Mouse (Mus musculus): ENCODE results near the gene Rsph14. TPM values are rescaled to one million over a fixed set of nuclear protein-coding genes. Genes with fewer than 3 reads are reported as not detected.

Rsph14 gene
- polyA plus RNA-seq, 1 experiment from 2014 or later: 0.33 TPM

- Histone ChIP-seq H3K27ac (ENCODE audit: low read depth, low read length) (no peak overlapping the region), H3K4me2 (ENCODE audit: low read depth, low read length) (no peak overlapping the region), H3K4me3 (ENCODE audit: low read depth, low read length) (no peak overlapping the region), H3K27me3 (ENCODE audit: control insufficient read depth, insufficient read depth, low read length) (no peaks in the 10 kb centered on the region; the same call in 1 of the 2 replicates), H3K9ac (replicated peaks; ENCODE audit: low read depth, low read length) (no peak overlapping the region), H3K9me3 (ENCODE audit: control insufficient read depth, low read length) (no peaks in the 10 kb centered on the region), H3K4me1 (ENCODE audit: control insufficient read depth, insufficient read depth, low read length) (peaks cover 24% of the 10 kb centered on the region), H3K36me3 (ENCODE audit: control insufficient read depth, insufficient read depth, low read length) (no peaks in the 10 kb centered on the region)
- 77% methylated on average over 8 of the region's 8 CpGs for WGBS
- ATAC-seq (ENCODE audit: low read depth): no peak
Measured at GRCm38 (mm10) chr10:75058336-75058735, 25.9 kb upstream of the Rsph14 start.

- 10% methylated on average over 4 of the region's 4 CpGs for WGBS
- H3K27me3 ChIP-seq (ENCODE audit: control insufficient read depth, insufficient read depth, low read length): no peaks in the 10 kb centered on the region; the same call in 1 of the 2 replicates
- H3K4me2 ChIP-seq (ENCODE audit: low read depth, low read length): no peak overlapping the region
- H3K4me1 ChIP-seq (ENCODE audit: control insufficient read depth, insufficient read depth, low read length): peaks cover 7% of the 10 kb centered on the region; the same call in 1 of the 2 replicates
- H3K9me3 ChIP-seq (ENCODE audit: control insufficient read depth, low read length): no peaks in the 10 kb centered on the region
- no peaks in the 10 kb centered on the region for H3K36me3 ChIP-seq (ENCODE audit: control insufficient read depth, insufficient read depth, low read length)
- H3K27ac ChIP-seq (ENCODE audit: low read depth, low read length): 0 out of 2 replicates have a peak overlapping the region, but pooled peaks have one; percentile 62
- ATAC-seq (ENCODE audit: low read depth): no peak
- no peak overlapping the region for H3K9ac ChIP-seq (replicated peaks; ENCODE audit: low read depth, low read length)
- no peak overlapping the region for H3K4me3 ChIP-seq (ENCODE audit: low read depth, low read length)
Measured at GRCm38 (mm10) chr10:75056255-75056654, 23.9 kb upstream of the Rsph14 start.

DNA sequence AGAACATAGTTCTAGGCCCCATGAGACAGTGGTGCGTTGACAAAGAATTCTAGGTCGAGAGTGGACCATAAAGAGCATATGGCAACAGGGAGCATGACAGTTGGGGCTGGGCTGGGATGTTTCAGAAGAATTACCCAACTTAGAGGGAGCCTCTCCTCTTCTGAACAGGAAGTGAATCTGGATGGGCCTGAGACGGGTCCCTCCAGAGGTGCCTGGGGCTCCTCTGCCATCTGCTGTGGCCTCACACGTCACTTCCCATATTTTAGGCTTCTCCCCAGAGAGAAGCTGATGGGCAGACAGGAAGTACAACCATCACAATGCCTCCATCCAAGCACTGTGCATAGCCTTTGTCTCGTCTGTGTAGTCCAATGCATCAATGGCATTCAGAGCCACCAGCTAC, 23.3 kb upstream of the Rsph14 start:
- ATAC-seq (ENCODE audit: low read depth): no peak
- Histone ChIP-seq H3K36me3 (ENCODE audit: control insufficient read depth, insufficient read depth, low read length) (no peaks in the 10 kb centered on the region), H3K9ac (replicated peaks; ENCODE audit: low read depth, low read length) (no peak overlapping the region), H3K9me3 (ENCODE audit: control insufficient read depth, low read length) (no peaks in the 10 kb centered on the region), H3K27ac (ENCODE audit: low read depth, low read length) (0 out of 2 replicates have a peak overlapping the region, but pooled peaks have one; percentile 62), H3K27me3 (ENCODE audit: control insufficient read depth, insufficient read depth, low read length) (no peaks in the 10 kb centered on the region; the same call in 1 of the 2 replicates), H3K4me2 (ENCODE audit: low read depth, low read length) (no peak overlapping the region), H3K4me1 (ENCODE audit: control insufficient read depth, insufficient read depth, low read length) (peaks cover 7% of the 10 kb centered on the region; the same call in 1 of the 2 replicates), H3K4me3 (ENCODE audit: low read depth, low read length) (no peak overlapping the region)
- WGBS: 45% methylated on average over 5 of the region's 5 CpGs

- no peak overlapping the region for H3K27ac ChIP-seq (ENCODE audit: low read depth, low read length)
- H3K36me3 ChIP-seq (ENCODE audit: control insufficient read depth, insufficient read depth, low read length): no peaks in the 10 kb centered on the region
- no peak overlapping the region for H3K4me2 ChIP-seq (ENCODE audit: low read depth, low read length)
- H3K4me3 ChIP-seq (ENCODE audit: low read depth, low read length): no peak overlapping the region
- H3K9ac ChIP-seq (replicated peaks; ENCODE audit: low read depth, low read length): no peak overlapping the region
- WGBS: 79% methylated on average over 6 of the region's 6 CpGs
- no peaks in the 10 kb centered on the region for H3K27me3 ChIP-seq (ENCODE audit: control insufficient read depth, insufficient read depth, low read length)
- no peaks in the 10 kb centered on the region for H3K4me1 ChIP-seq (ENCODE audit: control insufficient read depth, insufficient read depth, low read length)
- no peak for ATAC-seq (ENCODE audit: low read depth)
- H3K9me3 ChIP-seq (ENCODE audit: control insufficient read depth, low read length): no peaks in the 10 kb centered on the region
Measured at GRCm38 (mm10) chr10:75054125-75054524, 21.7 kb upstream of the Rsph14 start.

GRCm38 (mm10) chr10:75053655-75054054, 21.3 kb upstream of the Rsph14 start:
- WGBS: 87% methylated on average over 4 of the region's 4 CpGs
- no peaks in the 10 kb centered on the region for H3K36me3 ChIP-seq (ENCODE audit: control insufficient read depth, insufficient read depth, low read length)
- no peaks in the 10 kb centered on the region for H3K4me1 ChIP-seq (ENCODE audit: control insufficient read depth, insufficient read depth, low read length)
- no peak overlapping the region for H3K27ac ChIP-seq (ENCODE audit: low read depth, low read length)
- H3K4me2 ChIP-seq (ENCODE audit: low read depth, low read length): no peak overlapping the region
- no peaks in the 10 kb centered on the region for H3K27me3 ChIP-seq (ENCODE audit: control insufficient read depth, insufficient read depth, low read length)
- no peak overlapping the region for H3K4me3 ChIP-seq (ENCODE audit: low read depth, low read length)
- H3K9me3 ChIP-seq (ENCODE audit: control insufficient read depth, low read length): no peaks in the 10 kb centered on the region
- no peak overlapping the region for H3K9ac ChIP-seq (replicated peaks; ENCODE audit: low read depth, low read length)
- ATAC-seq (ENCODE audit: low read depth): no peak

GRCm38 (mm10) chr10:75052902-75053301, 20.5 kb upstream of the Rsph14 start:
- Histone ChIP-seq H3K27me3 (ENCODE audit: control insufficient read depth, insufficient read depth, low read length) (no peaks in the 10 kb centered on the region), H3K27ac (ENCODE audit: low read depth, low read length) (no peak overlapping the region), H3K4me2 (ENCODE audit: low read depth, low read length) (no peak overlapping the region), H3K36me3 (ENCODE audit: control insufficient read depth, insufficient read depth, low read length) (no peaks in the 10 kb centered on the region), H3K4me3 (ENCODE audit: low read depth, low read length) (no peak overlapping the region), H3K4me1 (ENCODE audit: control insufficient read depth, insufficient read depth, low read length) (no peaks in the 10 kb centered on the region), H3K9me3 (ENCODE audit: control insufficient read depth, low read length) (no peaks in the 10 kb centered on the region), H3K9ac (replicated peaks; ENCODE audit: low read depth, low read length) (no peak overlapping the region)
- no peak for ATAC-seq (ENCODE audit: low read depth)
- 82% methylated on average over 8 of the region's 8 CpGs for WGBS

GRCm38 (mm10) chr10:75051364-75052074, 19.1 kb upstream of the Rsph14 start:
- Histone ChIP-seq H3K36me3 (ENCODE audit: control insufficient read depth, insufficient read depth, low read length) (no peaks in the 10 kb centered on the region), H3K27ac (ENCODE audit: low read depth, low read length) (no peak overlapping the region), H3K4me2 (ENCODE audit: low read depth, low read length) (no peak overlapping the region), H3K9ac (replicated peaks; ENCODE audit: low read depth, low read length) (no peak overlapping the region), H3K9me3 (ENCODE audit: control insufficient read depth, low read length) (no peaks in the 10 kb centered on the region), H3K4me3 (ENCODE audit: low read depth, low read length) (no peak overlapping the region), H3K27me3 (ENCODE audit: control insufficient read depth, insufficient read depth, low read length) (no peaks in the 10 kb centered on the region), H3K4me1 (ENCODE audit: control insufficient read depth, insufficient read depth, low read length) (no peaks in the 10 kb centered on the region)
- WGBS: 94% methylated on average over 21 of the region's 21 CpGs
- no peak for ATAC-seq (ENCODE audit: low read depth)

DNA sequence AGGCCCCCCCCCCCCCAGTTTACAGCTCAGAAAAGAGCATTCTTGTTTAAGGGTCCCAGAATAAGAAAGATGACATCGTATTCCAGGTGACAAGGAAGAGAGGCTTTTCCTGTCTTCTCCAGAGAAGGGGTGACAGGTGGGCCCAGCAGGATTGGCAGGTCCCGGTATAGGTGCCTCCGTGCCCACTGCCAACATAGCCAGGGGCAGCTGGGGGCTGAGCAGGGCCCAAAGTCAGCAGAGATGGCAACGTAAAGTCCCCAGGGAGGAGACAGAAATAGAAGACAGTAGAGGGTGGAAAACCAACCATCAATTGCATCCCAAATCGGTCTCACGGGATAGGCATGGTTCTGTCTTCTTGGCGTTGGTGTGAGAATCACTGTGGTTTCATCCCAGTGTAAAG, 16.3 kb upstream of the Rsph14 start:
- WGBS: 93% methylated on average over 7 of the region's 7 CpGs
- no peak overlapping the region for H3K9ac ChIP-seq (replicated peaks; ENCODE audit: low read depth, low read length)
- no peak overlapping the region for H3K4me3 ChIP-seq (ENCODE audit: low read depth, low read length)
- no peaks in the 10 kb centered on the region for H3K4me1 ChIP-seq (ENCODE audit: control insufficient read depth, insufficient read depth, low read length)
- no peak overlapping the region for H3K27ac ChIP-seq (ENCODE audit: low read depth, low read length)
- H3K36me3 ChIP-seq (ENCODE audit: control insufficient read depth, insufficient read depth, low read length): no peaks in the 10 kb centered on the region
- ATAC-seq (ENCODE audit: low read depth): no peak
- H3K27me3 ChIP-seq (ENCODE audit: control insufficient read depth, insufficient read depth, low read length): no peaks in the 10 kb centered on the region
- no peak overlapping the region for H3K4me2 ChIP-seq (ENCODE audit: low read depth, low read length)
- H3K9me3 ChIP-seq (ENCODE audit: control insufficient read depth, low read length): no peaks in the 10 kb centered on the region

GRCm38 (mm10) chr10:75045831-75046230, 13.4 kb upstream of the Rsph14 start:
- no peak for ATAC-seq (ENCODE audit: low read depth)
- Histone ChIP-seq H3K4me2 (ENCODE audit: low read depth, low read length) (no peak overlapping the region), H3K9ac (replicated peaks; ENCODE audit: low read depth, low read length) (no peak overlapping the region), H3K4me1 (ENCODE audit: control insufficient read depth, insufficient read depth, low read length) (no peaks in the 10 kb centered on the region), H3K4me3 (ENCODE audit: low read depth, low read length) (no peak overlapping the region), H3K27me3 (ENCODE audit: control insufficient read depth, insufficient read depth, low read length) (no peaks in the 10 kb centered on the region), H3K36me3 (ENCODE audit: control insufficient read depth, insufficient read depth, low read length) (no peaks in the 10 kb centered on the region), H3K9me3 (ENCODE audit: control insufficient read depth, low read length) (no peaks in the 10 kb centered on the region), H3K27ac (ENCODE audit: low read depth, low read length) (no peak overlapping the region)
- WGBS: 89% methylated on average over 15 of the region's 15 CpGs

Measured in neural tube, embryonic 14.5 days (tissue).